Mouse (Mus musculus) bone marrow macrophage, adult 2 months (primary cell): ENCODE measurements at regions not wholly inside any gene's neighbourhood (a gene's known extent, or its start where the extent isn't known, plus 50 kb on each side); places are given as distances from the start of the nearest gene placed in this dataset.

Experiments
- CTCF ChIP-seq: IDR thresholded peaks from 2 replicates; pipeline ENCODE4 v1.5.1; 2012; ENCODE audit warnings: low read depth, mild to moderate bottlenecking, low read length, moderate library complexity
- POLR2A ChIP-seq: IDR thresholded peaks from 2 replicates; pipeline ENCODE4 v1.6.1; 2012; ENCODE audit warnings: mild to moderate bottlenecking, low read depth, low read length, borderline replicate concordance

- TF ChIP-seq POLR2A (no peak), CTCF (no peak)
Observed at GRCm38 (mm10) chr13:81860683-81861082, 77.8 kb downstream of the Cetn3 start.
